Mouse (Mus musculus): ENCODE data around the gene Glis3. TPM values are rescaled to one million over a fixed set of nuclear protein-coding genes. Genes with fewer than 3 reads are reported as not detected.

The Glis3 gene
- polyA plus RNA-seq (2014; fragmentation: Nextera tagmentation; extraction: Ambion mirVana) = 2.7 and 3.2 TPM in 2 replicates

- H3K4me1 ChIP-seq (ENCODE audit: control insufficient read depth, insufficient read depth, low read length) = peaks cover 12% of the 10 kb centered on the region
- ATAC-seq (ENCODE audit: insufficient number of reproducible peaks, low FRiP score, low TSS enrichment, low read depth) = peak; percentile 84
- peak within 1 kb of the TSS; percentile 54 for H3K4me3 ChIP-seq (ENCODE audit: low read depth, low read length)
- no peaks in the 10 kb centered on the region for H3K9me3 ChIP-seq (ENCODE audit: control insufficient read depth, low read length)
- peak within 1 kb of the TSS; percentile 70 for H3K9ac ChIP-seq (ENCODE audit: low read length)
- no peak within 1 kb of the TSS for H3K27ac ChIP-seq (replicated peaks; ENCODE audit: low read depth, low read length)
- under 1% methylated on average over 65 of the region's 66 CpGs for WGBS
- peak; percentile 79 for DNase-seq (ENCODE audit: low spot score)
- peak within 1 kb of the TSS; percentile 99 for H3K4me2 ChIP-seq (ENCODE audit: low read depth, severe bottlenecking)
- H3K27me3 ChIP-seq (ENCODE audit: control insufficient read depth, insufficient read depth, low read length) = peaks cover 10% of the 10 kb centered on the region
- no peaks in the 10 kb centered on the region for H3K36me3 ChIP-seq (ENCODE audit: control insufficient read depth, insufficient read depth, low read length)
These were observed at the start of gene Glis3 for GRCm38 (mm10) chr19:28679776-28680391. Glis3 (minus strand) TSS chr19:28680077.

DNA sequence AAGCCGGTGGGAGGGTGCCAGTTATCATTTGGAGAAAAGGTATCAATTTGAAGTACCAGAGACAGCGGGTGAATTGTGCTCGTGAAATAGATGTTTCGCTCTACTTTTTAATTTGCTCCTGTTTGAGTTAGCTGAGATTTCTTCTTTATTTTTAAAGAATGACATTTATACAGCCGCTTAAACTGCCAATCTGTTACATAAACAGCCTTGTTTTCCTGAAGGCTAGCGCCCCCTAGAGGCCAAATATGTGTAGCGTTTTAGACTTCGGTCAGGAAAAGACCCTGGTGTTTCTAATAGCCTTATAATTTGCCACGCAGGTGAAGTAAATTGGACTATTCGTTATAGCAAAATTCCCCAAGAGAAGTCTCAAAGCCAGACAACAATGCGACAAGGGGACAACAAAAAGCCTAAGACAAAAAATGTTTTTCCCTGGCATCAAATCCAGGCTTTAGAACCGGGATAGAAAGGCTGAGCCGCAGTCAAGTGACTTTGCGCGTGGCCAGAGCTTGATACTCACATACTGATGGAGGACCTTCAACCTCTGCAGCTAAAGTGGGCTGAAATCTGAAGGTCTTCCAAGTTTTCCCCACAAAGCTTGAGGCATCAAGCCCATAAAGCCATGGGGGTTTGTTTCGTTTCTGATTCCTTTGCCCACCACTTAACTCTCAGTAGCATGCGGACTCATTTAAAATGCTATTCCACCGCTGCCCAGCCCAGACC, 46.4 kb upstream of the Glis3 start:
- no peak overlapping the region for H3K4me3 ChIP-seq (ENCODE audit: low read depth, low read length)
- 56% methylated on average over 18 of the region's 18 CpGs for WGBS
- ATAC-seq (ENCODE audit: insufficient number of reproducible peaks, low FRiP score, low TSS enrichment, low read depth) = no peak

GRCm38 (mm10) chr19:28724641-28725040, 44.8 kb upstream of the Glis3 start:
- DNase-seq (ENCODE audit: low spot score) (no peak), ATAC-seq (ENCODE audit: insufficient number of reproducible peaks, low FRiP score, low TSS enrichment, low read depth) (no peak)
- H3K36me3 ChIP-seq (ENCODE audit: control insufficient read depth, insufficient read depth, low read length) = no peaks in the 10 kb centered on the region
- 83% methylated on average over 7 of the region's 7 CpGs for WGBS
- no peaks in the 10 kb centered on the region for H3K9me3 ChIP-seq (ENCODE audit: control insufficient read depth, low read length)
- H3K27me3 ChIP-seq (ENCODE audit: control insufficient read depth, insufficient read depth, low read length) = no peaks in the 10 kb centered on the region
- no peak overlapping the region for H3K4me3 ChIP-seq (ENCODE audit: low read depth, low read length)
- no peaks in the 10 kb centered on the region for H3K4me1 ChIP-seq (ENCODE audit: control insufficient read depth, insufficient read depth, low read length)
- no peak overlapping the region for H3K4me2 ChIP-seq (ENCODE audit: low read depth, severe bottlenecking)
- H3K27ac ChIP-seq (replicated peaks; ENCODE audit: low read depth, low read length) = no peak overlapping the region
- H3K9ac ChIP-seq (ENCODE audit: low read length) = no peak overlapping the region

More for the DNA sequence above, 46.4 kb upstream of the Glis3 start:
- Histone ChIP-seq H3K4me1 (ENCODE audit: control insufficient read depth, insufficient read depth, low read length) (no peaks in the 10 kb centered on the region), H3K4me2 (ENCODE audit: low read depth, severe bottlenecking) (no peak overlapping the region), H3K27me3 (ENCODE audit: control insufficient read depth, insufficient read depth, low read length) (no peaks in the 10 kb centered on the region), H3K9ac (ENCODE audit: low read length) (no peak overlapping the region), H3K27ac (replicated peaks; ENCODE audit: low read depth, low read length) (no peak overlapping the region), H3K9me3 (ENCODE audit: control insufficient read depth, low read length) (no peaks in the 10 kb centered on the region), H3K36me3 (ENCODE audit: control insufficient read depth, insufficient read depth, low read length) (no peaks in the 10 kb centered on the region)
- DNase-seq (ENCODE audit: low spot score) = peak; percentile 74

DNA sequence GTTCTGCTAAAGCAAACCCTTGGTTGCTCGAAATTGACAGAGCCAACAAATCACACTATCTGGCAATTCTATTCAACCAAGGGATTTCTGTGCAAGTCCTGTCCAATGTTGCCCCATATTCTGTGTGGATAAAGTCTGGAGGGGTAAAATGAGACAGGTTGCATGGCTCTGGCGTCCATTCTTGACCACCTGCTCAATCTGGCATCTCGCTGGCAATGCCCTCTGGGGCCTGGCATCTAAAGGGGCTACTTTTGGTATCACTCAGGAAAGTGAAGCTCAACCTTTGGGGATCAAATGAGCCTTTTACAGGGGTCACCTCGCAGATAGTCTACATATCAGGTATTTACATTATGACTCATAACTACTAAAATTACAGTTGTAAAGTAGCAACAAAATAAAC, 42.7 kb upstream of the Glis3 start:
- ATAC-seq (ENCODE audit: insufficient number of reproducible peaks, low FRiP score, low TSS enrichment, low read depth) (no peak), DNase-seq (ENCODE audit: low spot score) (no peak)
- H3K4me1 ChIP-seq (ENCODE audit: control insufficient read depth, insufficient read depth, low read length) = no peaks in the 10 kb centered on the region
- WGBS = 88% methylated on average over 4 of the region's 4 CpGs
- no peak overlapping the region for H3K4me3 ChIP-seq (ENCODE audit: low read depth, low read length)
- no peak overlapping the region for H3K27ac ChIP-seq (replicated peaks; ENCODE audit: low read depth, low read length)
- no peak overlapping the region for H3K9ac ChIP-seq (ENCODE audit: low read length)
- H3K36me3 ChIP-seq (ENCODE audit: control insufficient read depth, insufficient read depth, low read length) = no peaks in the 10 kb centered on the region
- H3K9me3 ChIP-seq (ENCODE audit: control insufficient read depth, low read length) = no peaks in the 10 kb centered on the region
- H3K27me3 ChIP-seq (ENCODE audit: control insufficient read depth, insufficient read depth, low read length) = no peaks in the 10 kb centered on the region
- no peak overlapping the region for H3K4me2 ChIP-seq (ENCODE audit: low read depth, severe bottlenecking)

DNA sequence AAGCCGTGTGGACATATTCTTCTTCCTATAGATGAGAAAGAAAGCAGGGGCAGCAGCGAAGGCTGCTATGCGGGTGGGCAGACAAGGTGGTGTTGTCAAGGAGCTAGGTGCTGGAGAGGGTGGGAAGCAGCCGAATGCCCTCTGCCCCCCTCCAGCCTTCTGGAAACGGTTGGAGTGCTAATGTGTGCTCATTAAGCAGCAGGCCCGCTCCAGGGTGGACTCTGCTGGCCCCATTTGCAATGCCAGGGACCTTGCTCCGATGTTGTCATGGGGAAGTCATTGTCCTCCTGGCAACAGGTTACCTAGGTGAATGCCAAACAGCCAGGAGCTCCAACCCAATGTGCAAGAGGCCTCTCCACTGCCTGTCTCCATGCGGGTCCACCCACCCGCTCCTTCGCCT, 42.0 kb upstream of the Glis3 start:
- Histone ChIP-seq H3K4me1 (ENCODE audit: control insufficient read depth, insufficient read depth, low read length) (no peaks in the 10 kb centered on the region), H3K4me3 (ENCODE audit: low read depth, low read length) (no peak overlapping the region), H3K27me3 (ENCODE audit: control insufficient read depth, insufficient read depth, low read length) (no peaks in the 10 kb centered on the region), H3K36me3 (ENCODE audit: control insufficient read depth, insufficient read depth, low read length) (no peaks in the 10 kb centered on the region), H3K9me3 (ENCODE audit: control insufficient read depth, low read length) (no peaks in the 10 kb centered on the region), H3K4me2 (ENCODE audit: low read depth, severe bottlenecking) (no peak overlapping the region), H3K27ac (replicated peaks; ENCODE audit: low read depth, low read length) (no peak overlapping the region), H3K9ac (ENCODE audit: low read length) (no peak overlapping the region)
- DNase-seq (ENCODE audit: low spot score) = no peak
- ATAC-seq (ENCODE audit: insufficient number of reproducible peaks, low FRiP score, low TSS enrichment, low read depth) = no peak
- WGBS = 83% methylated on average over 10 of the region's 10 CpGs

- Histone ChIP-seq H3K4me1 (ENCODE audit: control insufficient read depth, insufficient read depth, low read length) (no peaks in the 10 kb centered on the region), H3K9me3 (ENCODE audit: control insufficient read depth, low read length) (no peaks in the 10 kb centered on the region), H3K36me3 (ENCODE audit: control insufficient read depth, insufficient read depth, low read length) (no peaks in the 10 kb centered on the region), H3K27ac (replicated peaks; ENCODE audit: low read depth, low read length) (no peak overlapping the region), H3K4me2 (ENCODE audit: low read depth, severe bottlenecking) (no peak overlapping the region), H3K9ac (ENCODE audit: low read length) (no peak overlapping the region), H3K4me3 (ENCODE audit: low read depth, low read length) (no peak overlapping the region), H3K27me3 (ENCODE audit: control insufficient read depth, insufficient read depth, low read length) (no peaks in the 10 kb centered on the region)
- no peak for ATAC-seq (ENCODE audit: insufficient number of reproducible peaks, low FRiP score, low TSS enrichment, low read depth)
- no peak for DNase-seq (ENCODE audit: low spot score)
These were observed 40.1 kb upstream of the Glis3 start for GRCm38 (mm10) chr19:28720016-28720415.

GRCm38 (mm10) chr19:28714674-28715073, 34.8 kb upstream of the Glis3 start:
- no peak overlapping the region for H3K4me3 ChIP-seq (ENCODE audit: low read depth, low read length)
- ATAC-seq (ENCODE audit: insufficient number of reproducible peaks, low FRiP score, low TSS enrichment, low read depth) (no peak), DNase-seq (ENCODE audit: low spot score) (no peak)
- H3K4me1 ChIP-seq (ENCODE audit: control insufficient read depth, insufficient read depth, low read length) = no peaks in the 10 kb centered on the region
- H3K9ac ChIP-seq (ENCODE audit: low read length) = no peak overlapping the region
- H3K36me3 ChIP-seq (ENCODE audit: control insufficient read depth, insufficient read depth, low read length) = no peaks in the 10 kb centered on the region
- 86% methylated on average over 4 of the region's 4 CpGs for whole genome bisulfite sequencing
- no peaks in the 10 kb centered on the region for H3K27me3 ChIP-seq (ENCODE audit: control insufficient read depth, insufficient read depth, low read length)
- H3K4me2 ChIP-seq (ENCODE audit: low read depth, severe bottlenecking) = no peak overlapping the region
- H3K9me3 ChIP-seq (ENCODE audit: control insufficient read depth, low read length) = no peaks in the 10 kb centered on the region
- H3K27ac ChIP-seq (replicated peaks; ENCODE audit: low read depth, low read length) = no peak overlapping the region

- H3K36me3 ChIP-seq (ENCODE audit: control insufficient read depth, insufficient read depth, low read length) = no peaks in the 10 kb centered on the region
- no peak overlapping the region for H3K9ac ChIP-seq (ENCODE audit: low read length)
- no peak overlapping the region for H3K27ac ChIP-seq (replicated peaks; ENCODE audit: low read depth, low read length)
- H3K27me3 ChIP-seq (ENCODE audit: control insufficient read depth, insufficient read depth, low read length) = no peaks in the 10 kb centered on the region
- WGBS = 64% methylated on average over 3 of the region's 3 CpGs
- H3K4me1 ChIP-seq (ENCODE audit: control insufficient read depth, insufficient read depth, low read length) = no peaks in the 10 kb centered on the region
- ATAC-seq (ENCODE audit: insufficient number of reproducible peaks, low FRiP score, low TSS enrichment, low read depth) (no peak), DNase-seq (ENCODE audit: low spot score) (no peak)
- H3K9me3 ChIP-seq (ENCODE audit: control insufficient read depth, low read length) = no peaks in the 10 kb centered on the region
- H3K4me2 ChIP-seq (ENCODE audit: low read depth, severe bottlenecking) = no peak overlapping the region
- H3K4me3 ChIP-seq (ENCODE audit: low read depth, low read length) = no peak overlapping the region
These were observed 17.8 kb upstream of the Glis3 start for GRCm38 (mm10) chr19:28697718-28698117.

Data from limb, embryonic 11.5 days (tissue).